Mouse (Mus musculus): ENCODE measurements around the gene Olfr770.
"Not testable (repeated sequence)": the region's sequence is repeated elsewhere in the genome, so short reads cannot be mapped to it uniquely, and the experiment has no call there.

The Olfr770 gene

GRCm38 (mm10) chr10:129138898-129139297, at the start of gene Olfr770:
Olfr770 (minus strand) TSS chr10:129138998.
- DNase-seq (ENCODE audit: low read depth in 2 of 2, low spot score in 2 of 2), result no peak

DNA sequence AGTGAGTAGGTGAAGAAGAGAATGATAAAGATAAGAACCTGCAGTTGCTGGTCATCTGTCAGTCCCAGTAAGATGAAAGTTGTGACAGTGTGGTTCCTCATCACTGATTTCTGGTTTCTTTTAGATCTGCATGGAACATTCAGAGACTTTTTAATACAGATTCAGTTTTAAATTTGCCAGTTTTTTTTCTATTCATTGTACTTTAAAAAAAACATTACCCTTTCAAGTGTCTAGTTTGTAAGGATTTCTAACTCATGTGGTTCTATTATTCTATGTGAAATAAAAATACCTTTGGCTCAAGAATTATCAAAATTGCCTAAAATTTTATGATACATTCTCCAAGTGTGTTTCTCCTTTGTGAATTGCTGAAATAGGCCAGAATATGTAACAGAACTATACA, 48.5 kb upstream of the Olfr770 start, which contains the start of gene Olfr773:
Olfr773 (minus strand) TSS at position 101 of the 400 bp plus-strand sequence.
- DNase-seq (ENCODE audit: low read depth in 2 of 2, low spot score in 2 of 2), result not testable (repeated sequence)

DNA sequence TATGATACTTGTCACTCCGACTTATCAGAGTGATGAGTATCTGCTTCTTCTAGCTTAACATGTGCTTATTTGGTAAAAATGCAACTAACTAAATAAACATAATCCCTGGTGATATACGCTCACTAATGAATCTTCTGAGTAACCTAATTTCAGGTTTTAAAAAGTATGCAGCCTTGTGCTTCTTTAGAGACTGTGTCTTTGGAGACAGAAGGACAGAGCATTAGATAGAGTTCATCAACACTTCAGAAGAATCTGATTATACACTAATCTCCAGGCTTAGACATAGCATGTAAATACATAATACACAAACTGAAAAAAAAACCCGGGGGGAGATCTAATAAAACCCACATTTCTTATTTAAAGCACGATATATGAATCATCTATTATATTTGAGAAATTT, 39.0 kb upstream of the Olfr770 start, which contains the start of gene Olfr772:
Olfr772 (minus strand) TSS at position 101 of the 400 bp plus-strand sequence.
- DNase-seq (ENCODE audit: low read depth in 2 of 2, low spot score in 2 of 2), result not testable (repeated sequence)

- DNase-seq (ENCODE audit: low read depth in 2 of 2, low spot score in 2 of 2), result no peak
Observed at GRCm38 (mm10) chr10:129164651-129165050, 25.9 kb upstream of the Olfr770 start, which contains the start of gene Olfr771. Olfr771 (minus strand) TSS chr10:129164751.

DNA sequence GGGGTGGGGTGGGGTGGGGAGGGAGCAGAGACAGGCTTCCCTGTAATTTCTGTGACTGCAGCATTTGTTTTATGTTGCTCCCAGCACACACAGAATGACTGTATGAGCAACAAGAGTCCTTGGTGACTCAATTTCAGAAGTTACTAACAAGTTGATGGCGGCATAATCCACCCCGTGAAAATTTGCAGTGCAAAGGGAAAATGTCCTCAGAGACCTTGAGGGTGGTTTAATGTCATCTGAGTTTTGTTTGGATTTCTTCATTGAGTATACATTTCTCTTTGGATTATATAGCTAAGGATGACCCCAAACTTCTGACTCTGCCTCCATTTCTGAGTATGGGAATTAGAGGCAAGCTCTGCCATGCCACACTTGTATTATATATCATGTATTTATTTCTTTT, 21.0 kb downstream of the Olfr770 start, which contains the start of gene Olfr769:
Olfr769 (minus strand) TSS at position 101 of the 400 bp plus-strand sequence.
- DNase-seq (ENCODE audit: low read depth in 2 of 2, low spot score in 2 of 2), result no peak

GRCm38 (mm10) chr10:129115146-129115545, 23.7 kb downstream of the Olfr770 start:
- DNase-seq (ENCODE audit: low read depth in 2 of 2, low spot score in 2 of 2), result no peak

DNA sequence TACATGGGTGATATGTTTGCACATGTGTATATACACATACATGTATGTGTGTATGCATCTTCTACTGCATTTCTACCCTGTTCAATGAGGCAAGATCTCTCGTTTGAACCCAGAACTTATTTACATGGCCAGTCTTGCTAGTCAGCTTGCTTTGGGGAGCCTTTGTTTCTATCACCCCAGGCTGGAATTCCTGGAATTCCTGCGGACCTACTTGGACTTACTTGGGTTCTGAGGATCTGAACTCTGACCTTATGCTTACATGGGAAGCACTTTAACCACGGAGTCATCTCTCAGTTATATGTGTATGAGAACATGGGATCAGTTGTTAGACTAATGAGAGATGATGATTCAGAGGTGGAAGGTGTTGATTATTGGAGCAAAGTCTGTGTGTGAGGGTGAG, 37.6 kb downstream of the Olfr770 start:
- no peak for DNase-seq (ENCODE audit: low read depth in 2 of 2, low spot score in 2 of 2)

- DNase-seq (ENCODE audit: low read depth in 2 of 2, low spot score in 2 of 2), result no peak
Observed at GRCm38 (mm10) chr10:129099275-129099674, 39.5 kb downstream of the Olfr770 start, which contains the start of gene Olfr768. Olfr768 (minus strand) TSS chr10:129099375.

DNA sequence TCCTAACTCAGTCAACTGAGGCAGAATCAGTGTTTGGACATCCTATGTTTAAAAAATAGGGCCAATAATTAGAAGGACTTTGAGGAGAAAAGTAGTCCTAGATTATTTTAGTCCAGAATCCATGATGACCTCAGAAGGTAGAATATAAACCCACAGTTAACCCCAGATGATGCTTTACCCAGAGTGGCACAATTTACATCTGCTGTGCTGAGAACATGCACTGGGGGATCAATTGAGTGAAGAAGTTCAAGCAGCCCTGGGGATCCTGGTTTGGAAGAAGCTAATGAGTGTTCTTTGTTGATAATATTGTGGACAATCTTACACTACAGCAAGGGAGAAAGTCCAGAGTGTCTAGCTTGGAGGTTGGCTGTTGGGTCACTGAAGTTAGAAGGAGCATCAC, 56.0 kb downstream of the Olfr770 start, which contains the start of gene Olfr767:
Olfr767 (minus strand) TSS at position 101 of the 400 bp plus-strand sequence.
- not testable (repeated sequence) for DNase-seq (ENCODE audit: low read depth in 2 of 2, low spot score in 2 of 2)
